Mouse (Mus musculus): Measurements from ENCODE around the gene 4930548H24Rik.

GRCm38 (mm10) chr5:31520556-31520955 lies 35.0 kb downstream of the 4930548H24Rik start:
- TF ChIP-seq CTCF (IDR thresholded peaks at IDR 0.05; ENCODE audit: extremely low read depth, insufficient read length, insufficient replicate concordance, low read depth, low read length) (no peak), POLR2A (IDR thresholded peaks at IDR 0.05; ENCODE audit: low read depth, low read length) (no peak)

All from small intestine, adult 2 months (tissue).